Mouse (Mus musculus) ovary, postnatal 14 days (tissue): ENCODE measurements around the gene Ear14.
"Not testable (repeated sequence)": the region's sequence is repeated elsewhere in the genome, so short reads cannot be mapped to it uniquely, and the experiment has no call there.

Experiments
- DNase-seq: peaks from one replicate; pipeline ENCODE4 v3.0.0; 2022; ENCODE audit warnings: low spot score

Ear14 gene

GRCm38 (mm10) chr14:51203115-51203514, at the start of gene Ear14:
Gene Ear14, plus strand, starts transcription at chr14:51203391.
- no peak for DNase-seq

GRCm38 (mm10) chr14:51156056-51156735, 47.0 kb upstream of the Ear14 start:
- no peak for DNase-seq

- no peak for DNase-seq
Observed at GRCm38 (mm10) chr14:51156736-51157068, 46.5 kb upstream of the Ear14 start.

GRCm38 (mm10) chr14:51157072-51157471, 46.1 kb upstream of the Ear14 start:
- no peak for DNase-seq

- not testable (repeated sequence) for DNase-seq
Observed at GRCm38 (mm10) chr14:51161976-51162375, 41.2 kb upstream of the Ear14 start, which contains the start of gene Rnase2b. Gene Rnase2b, plus strand, starts transcription at chr14:51162260.

GRCm38 (mm10) chr14:51163323-51163722, 39.9 kb upstream of the Ear14 start:
- not testable (repeated sequence) for DNase-seq

GRCm38 (mm10) chr14:51165435-51165834, 37.8 kb upstream of the Ear14 start:
- DNase-seq = no peak

- DNase-seq = no peak
Observed at GRCm38 (mm10) chr14:51166068-51166467, 37.1 kb upstream of the Ear14 start.

- peak; percentile 18 for DNase-seq
Observed at GRCm38 (mm10) chr14:51172095-51172865, 30.9 kb upstream of the Ear14 start.

GRCm38 (mm10) chr14:51172947-51173346, 30.2 kb upstream of the Ear14 start:
- not testable (repeated sequence) for DNase-seq

GRCm38 (mm10) chr14:51173843-51174242, 29.3 kb upstream of the Ear14 start:
- DNase-seq = no peak

GRCm38 (mm10) chr14:51181051-51181450, 22.1 kb upstream of the Ear14 start:
- not testable (repeated sequence) for DNase-seq

GRCm38 (mm10) chr14:51195681-51196080, 7.5 kb upstream of the Ear14 start:
- DNase-seq = no peak

- no peak for DNase-seq
Observed at GRCm38 (mm10) chr14:51199098-51200023, 3.8 kb upstream of the Ear14 start, which contains the start of gene Ang2. Gene Ang2, minus strand, starts transcription at chr14:51199148.

- no peak for DNase-seq
Observed at GRCm38 (mm10) chr14:51200054-51200453, 3.1 kb upstream of the Ear14 start.

- no peak for DNase-seq
Observed at GRCm38 (mm10) chr14:51200466-51200865, 2.7 kb upstream of the Ear14 start.

GRCm38 (mm10) chr14:51220075-51220474, 16.9 kb downstream of the Ear14 start:
- not testable (repeated sequence) for DNase-seq

GRCm38 (mm10) chr14:51229657-51230056, 26.5 kb downstream of the Ear14 start:
- DNase-seq = not testable (repeated sequence)

GRCm38 (mm10) chr14:51237488-51237887, 34.3 kb downstream of the Ear14 start:
- DNase-seq = not testable (repeated sequence)

GRCm38 (mm10) chr14:51240899-51241298, 37.7 kb downstream of the Ear14 start:
- DNase-seq = peak; percentile 11

GRCm38 (mm10) chr14:51247736-51248135, 44.5 kb downstream of the Ear14 start:
- no peak for DNase-seq

GRCm38 (mm10) chr14:51250348-51250747, 47.2 kb downstream of the Ear14 start:
- no peak for DNase-seq
